Mouse (Mus musculus) neural tube, embryonic 11.5 days (tissue): Measurements from ENCODE around the gene Prr12. TPM values are rescaled to one million over a fixed set of nuclear protein-coding genes. Genes with fewer than 3 reads are reported as not detected.

Experiments used
- ATAC-seq: fragments of 200-750 bp; cut with Nextera tagmentation; 2 replicates; pipeline ENCODE4 v1.8.0; 2017; ENCODE audit warnings: moderate number of reproducible peaks, mild to moderate bottlenecking, moderate TSS enrichment, moderate library complexity; ENCODE audit not compliant: insufficient read depth, low FRiP score, low TSS enrichment
- DNase-seq: peaks from one replicate; pipeline ENCODE4 v3.0.0-alpha.2; 2015; ENCODE audit warnings: low spot score
- H3K27ac ChIP-seq: fragments of 300-500 bp; sonication (generic); 2 replicates; pipeline ENCODE4 v1.5.1; 2014; ENCODE audit warnings: low read depth, mild to moderate bottlenecking, low read length
- H3K27me3 ChIP-seq: fragments of 300-500 bp; sonication (generic); 2 replicates; pipeline ENCODE4 v1.6.1; 2014; ENCODE audit warnings: mild to moderate bottlenecking, low read length, mixed read lengths; ENCODE audit not compliant: control insufficient read depth, insufficient read depth
- H3K36me3 ChIP-seq: fragments of 300-500 bp; sonication (generic); 2 replicates; pipeline ENCODE4 v1.6.1; 2014; ENCODE audit warnings: mild to moderate bottlenecking, low read length, moderate library complexity, mixed read lengths; ENCODE audit not compliant: control insufficient read depth, insufficient read depth
- H3K4me1 ChIP-seq: fragments of 300-500 bp; sonication (generic); 2 replicates; pipeline ENCODE4 v1.6.1; 2014; ENCODE audit warnings: low read length, mixed read lengths; ENCODE audit not compliant: control insufficient read depth, insufficient read depth
- H3K4me2 ChIP-seq: fragments of 300-500 bp; sonication (generic); 2 replicates; pipeline ENCODE4 v1.6.1; 2014; ENCODE audit warnings: low read depth, mild to moderate bottlenecking, moderate library complexity
- H3K4me3 ChIP-seq: fragments of 300-500 bp; sonication (generic); 2 replicates; pipeline ENCODE4 v1.5.1; 2014; ENCODE audit warnings: low read depth, low read length
- H3K9ac ChIP-seq: fragments of 300-500 bp; sonication (generic); 2 replicates; pipeline ENCODE4 v1.6.1; 2014; ENCODE audit warnings: mild to moderate bottlenecking, low read length
- H3K9me3 ChIP-seq: fragments of 300-500 bp; sonication (generic); 2 replicates; pipeline ENCODE4 v1.6.1; 2016; ENCODE audit warnings: low read length; ENCODE audit not compliant: control insufficient read depth
- WGBS: fragments of 180-500 bp; shearing (Covaris S2); extraction: QIAGEN DNeasy Blood & Tissue Kit; methylation state at CpG from one replicate; pipeline ENCODE4 v1.1.7; 2014; 5-methylcytosine and 5-hydroxymethylcytosine counted together
- polyA plus RNA-seq: library from polyadenylated mRNA; unstranded; fragments of >200 nt; fragmentation: Nextera tagmentation; extraction: Ambion mirVana; gene quantifications from 2 replicates; pipeline ENCODE4 v1.2.1, GENCODE M21; 2014

Prr12 gene
- polyA plus RNA-seq, 1 experiment from 2014 or later: 13.2 TPM

DNA sequence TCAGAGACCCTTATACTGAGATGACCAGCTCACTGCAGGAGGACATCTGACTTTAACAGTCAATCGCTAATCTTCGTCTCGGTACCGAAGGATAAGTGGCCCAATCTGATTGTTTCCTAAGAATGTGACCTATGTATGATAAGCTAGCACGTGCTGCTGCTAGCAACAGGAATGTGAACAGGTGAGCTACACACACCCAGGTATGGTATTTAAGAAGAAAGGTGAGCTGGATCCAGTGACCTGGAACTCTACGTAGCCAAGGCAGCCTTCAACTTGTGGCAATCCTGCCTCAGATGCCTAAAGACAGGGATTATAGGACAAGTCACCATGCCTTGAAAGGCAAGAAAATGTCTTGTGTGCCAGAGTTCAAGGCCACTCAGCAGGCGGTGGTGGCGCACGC lies 14.3 kb downstream of the Prr12 start:
- WGBS: 95% methylated on average over 9 of the region's 9 CpGs
- no peak overlapping the region for H3K27ac ChIP-seq
- no peaks in the 10 kb centered on the region for H3K4me1 ChIP-seq
- no peak for DNase-seq
- no peaks in the 10 kb centered on the region for H3K27me3 ChIP-seq
- no peak overlapping the region for H3K9ac ChIP-seq
- H3K9me3 ChIP-seq: no peaks in the 10 kb centered on the region
- no peak overlapping the region for H3K4me2 ChIP-seq
- H3K36me3 ChIP-seq: peaks cover 51% of the 10 kb centered on the region
- no peak for ATAC-seq
- no peak overlapping the region for H3K4me3 ChIP-seq

GRCm38 (mm10) chr7:45037720-45038361 lies 14.8 kb downstream of the Prr12 start:
- no peaks in the 10 kb centered on the region for H3K4me1 ChIP-seq
- H3K4me2 ChIP-seq: no peak overlapping the region
- ATAC-seq: no peak
- DNase-seq: peak; percentile 52
- H3K27me3 ChIP-seq: no peaks in the 10 kb centered on the region
- 74% methylated on average over 7 of the region's 7 CpGs for WGBS
- no peak overlapping the region for H3K9ac ChIP-seq
- H3K4me3 ChIP-seq: no peak overlapping the region
- peaks cover 51% of the 10 kb centered on the region for H3K36me3 ChIP-seq
- H3K9me3 ChIP-seq: no peaks in the 10 kb centered on the region
- no peak overlapping the region for H3K27ac ChIP-seq

DNA sequence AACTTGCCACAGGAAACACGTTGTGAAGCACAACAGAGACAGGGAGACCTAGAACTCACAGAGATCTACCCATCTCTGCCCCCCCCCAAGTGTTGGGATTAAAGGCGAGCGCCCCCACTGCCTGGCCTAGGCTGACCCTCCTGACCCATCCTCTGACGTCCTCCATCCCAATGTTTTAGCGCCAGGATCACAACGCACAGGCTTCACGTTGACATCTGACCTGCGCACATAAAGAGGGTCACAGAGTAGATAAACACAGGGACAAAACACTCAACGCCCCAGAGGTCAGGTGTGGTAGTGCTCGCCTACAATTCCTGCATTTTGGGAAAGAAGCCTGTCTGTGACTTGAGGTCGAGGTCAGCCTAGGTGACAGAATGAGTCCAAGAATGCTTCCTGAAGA lies 16.0 kb downstream of the Prr12 start:
- peaks cover 52% of the 10 kb centered on the region for H3K36me3 ChIP-seq
- ATAC-seq (no peak), DNase-seq (no peak)
- no peak overlapping the region for H3K4me2 ChIP-seq
- no peaks in the 10 kb centered on the region for H3K4me1 ChIP-seq
- no peak overlapping the region for H3K27ac ChIP-seq
- no peaks in the 10 kb centered on the region for H3K9me3 ChIP-seq
- no peaks in the 10 kb centered on the region for H3K27me3 ChIP-seq
- H3K9ac ChIP-seq: no peak overlapping the region
- no peak overlapping the region for H3K4me3 ChIP-seq
- 87% methylated on average over 11 of the region's 11 CpGs for WGBS

DNA sequence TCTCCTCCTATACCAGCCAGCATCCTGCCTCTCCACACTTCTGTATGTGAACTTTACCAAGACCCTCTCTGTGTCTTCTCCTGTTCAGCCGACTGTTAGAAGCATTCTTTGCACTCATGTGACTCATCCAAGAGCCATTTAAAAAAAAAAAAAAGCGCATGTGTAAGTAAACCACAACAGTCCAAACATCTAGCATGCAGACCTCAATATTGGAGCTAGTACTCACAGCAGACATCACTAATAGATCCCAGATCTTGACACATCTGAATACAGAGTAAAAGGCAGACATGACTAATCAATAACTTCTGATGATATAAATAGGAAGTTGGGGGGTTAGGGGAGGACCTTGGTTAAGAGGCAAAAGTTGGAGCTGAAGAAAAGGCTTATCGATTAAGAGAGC lies 17.1 kb downstream of the Prr12 start:
- H3K27me3 ChIP-seq: no peaks in the 10 kb centered on the region
- no peaks in the 10 kb centered on the region for H3K9me3 ChIP-seq
- ATAC-seq (no peak), DNase-seq (no peak)
- 94% methylated on average over 3 of the region's 3 CpGs for WGBS
- no peak overlapping the region for H3K27ac ChIP-seq
- H3K36me3 ChIP-seq: peaks cover 53% of the 10 kb centered on the region
- no peaks in the 10 kb centered on the region for H3K4me1 ChIP-seq
- no peak overlapping the region for H3K9ac ChIP-seq
- H3K4me3 ChIP-seq: no peak overlapping the region
- no peak overlapping the region for H3K4me2 ChIP-seq

DNA sequence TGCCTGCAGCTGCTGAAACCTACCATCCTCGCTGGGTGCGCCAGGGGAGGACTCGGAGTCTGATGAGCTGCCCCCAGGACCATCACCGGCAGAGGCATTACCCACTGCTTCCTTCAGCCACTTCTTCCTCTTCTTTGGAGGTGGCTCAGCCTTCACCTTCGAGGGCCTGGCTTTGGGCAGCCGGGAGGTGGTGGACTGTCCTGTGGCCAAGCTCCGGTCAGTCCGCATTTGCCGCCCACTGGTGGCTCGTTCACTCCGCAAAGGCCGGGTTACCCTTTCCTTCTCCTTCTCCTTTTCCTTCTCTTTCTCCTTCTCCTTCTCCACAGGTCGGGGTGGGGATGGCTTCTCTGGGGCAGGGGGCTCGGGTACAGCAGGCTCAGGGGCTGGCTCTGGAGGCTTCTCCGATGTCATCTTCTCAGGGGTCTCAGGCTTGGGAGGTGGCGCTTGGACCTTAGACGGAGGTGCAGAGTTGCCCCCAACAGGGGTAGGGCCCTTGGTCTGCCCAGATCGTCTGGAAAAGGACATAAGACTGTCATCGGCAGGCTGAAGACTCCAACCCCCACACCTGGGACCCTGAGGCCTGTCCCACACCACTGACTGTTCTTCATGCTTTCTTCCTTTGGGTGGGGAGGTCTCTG lies 18.8 kb downstream of the Prr12 start:
- H3K36me3 ChIP-seq: peaks cover 52% of the 10 kb centered on the region
- no peaks in the 10 kb centered on the region for H3K4me1 ChIP-seq
- no peaks in the 10 kb centered on the region for H3K9me3 ChIP-seq
- no peak overlapping the region for H3K9ac ChIP-seq
- H3K4me3 ChIP-seq: no peak overlapping the region
- H3K27ac ChIP-seq: no peak overlapping the region
- no peak for ATAC-seq
- no peak overlapping the region for H3K4me2 ChIP-seq
- no peak for DNase-seq
- WGBS: 94% methylated on average over 19 of the region's 19 CpGs
- no peaks in the 10 kb centered on the region for H3K27me3 ChIP-seq

DNA sequence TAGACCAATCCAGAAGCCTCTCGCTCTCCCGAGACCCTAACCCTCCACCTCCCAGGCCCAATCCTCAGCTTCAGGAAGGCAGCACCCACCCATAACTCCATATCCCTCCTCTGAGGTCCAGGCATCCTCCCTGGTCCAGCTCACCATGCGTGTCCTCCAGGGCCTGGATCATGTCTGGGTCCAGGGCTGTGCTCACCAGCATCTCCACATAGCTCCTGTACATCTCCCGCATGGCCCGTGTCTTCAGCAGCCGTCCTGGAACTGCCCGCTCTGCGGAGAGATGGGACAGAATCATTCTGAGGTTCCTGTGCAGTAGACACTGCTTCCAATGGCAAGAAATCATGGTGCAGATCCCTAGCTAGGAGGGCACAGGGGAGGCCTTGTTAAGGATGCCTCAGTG lies 21.8 kb downstream of the Prr12 start:
- ATAC-seq: no peak
- Histone ChIP-seq H3K27me3 (no peaks in the 10 kb centered on the region), H3K4me3 (no peak overlapping the region), H3K9ac (no peak overlapping the region), H3K36me3 (peaks cover 56% of the 10 kb centered on the region), H3K4me2 (no peak overlapping the region), H3K27ac (no peak overlapping the region), H3K9me3 (no peaks in the 10 kb centered on the region), H3K4me1 (no peaks in the 10 kb centered on the region)
- no peak for DNase-seq
- 98% methylated on average over 8 of the region's 8 CpGs for WGBS

DNA sequence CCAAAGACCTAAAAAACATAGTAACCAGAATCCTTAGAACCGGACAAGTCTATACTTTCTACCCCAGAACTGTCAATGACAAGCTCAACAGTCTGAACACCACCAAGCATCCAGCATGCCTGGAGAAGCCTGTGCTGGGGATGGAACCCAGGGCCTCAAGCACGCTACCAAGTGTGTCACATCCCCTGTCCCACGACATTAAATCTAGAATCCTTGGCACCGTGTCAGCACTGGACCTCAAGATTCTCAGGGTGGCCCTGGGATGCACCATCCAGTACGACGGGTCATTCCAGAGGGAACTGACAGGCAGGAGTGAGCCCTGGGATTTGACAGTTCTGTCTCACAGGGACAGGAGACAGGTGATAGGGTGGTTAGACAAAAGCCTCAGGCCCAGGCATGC lies 22.7 kb downstream of the Prr12 start:
- no peak overlapping the region for H3K9ac ChIP-seq
- no peak for DNase-seq
- no peaks in the 10 kb centered on the region for H3K9me3 ChIP-seq
- WGBS: 95% methylated on average over 6 of the region's 6 CpGs
- no peaks in the 10 kb centered on the region for H3K27me3 ChIP-seq
- H3K27ac ChIP-seq: no peak overlapping the region
- H3K4me3 ChIP-seq: no peak overlapping the region
- peaks cover 52% of the 10 kb centered on the region for H3K36me3 ChIP-seq
- H3K4me2 ChIP-seq: no peak overlapping the region
- H3K4me1 ChIP-seq: no peaks in the 10 kb centered on the region
- ATAC-seq: no peak

DNA sequence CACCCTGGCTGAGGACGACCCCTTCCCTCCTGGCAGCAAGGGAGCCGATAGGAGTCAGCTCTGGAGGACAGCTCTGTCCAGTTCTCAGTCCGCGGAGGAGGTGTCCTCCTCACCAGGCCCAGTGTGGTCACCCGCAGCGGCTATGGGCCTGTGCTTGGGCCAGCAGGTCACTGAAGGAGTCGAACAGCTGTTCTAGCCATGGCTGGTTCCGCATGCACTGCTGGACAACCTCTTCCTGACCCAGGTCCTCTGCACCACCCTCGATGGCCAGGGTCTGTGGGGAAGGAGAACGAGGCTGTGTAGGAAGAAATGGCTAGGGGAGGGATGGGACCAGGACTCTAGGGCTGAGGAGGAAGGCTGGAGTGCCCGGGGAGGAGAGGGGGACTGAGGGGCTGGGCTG lies 24.3 kb downstream of the Prr12 start:
- Histone ChIP-seq H3K9me3 (no peaks in the 10 kb centered on the region), H3K4me3 (no peak overlapping the region), H3K36me3 (peaks cover 39% of the 10 kb centered on the region), H3K27me3 (no peaks in the 10 kb centered on the region), H3K9ac (no peak overlapping the region), H3K27ac (no peak overlapping the region), H3K4me2 (no peak overlapping the region), H3K4me1 (no peaks in the 10 kb centered on the region)
- WGBS: 94% methylated on average over 11 of the region's 11 CpGs
- ATAC-seq: no peak
- DNase-seq: no peak

GRCm38 (mm10) chr7:45027761-45028160 lies 24.9 kb downstream of the Prr12 start:
- 93% methylated on average over 9 of the region's 9 CpGs for WGBS
- ATAC-seq: no peak
- H3K9me3 ChIP-seq: no peaks in the 10 kb centered on the region
- DNase-seq: no peak
- no peak overlapping the region for H3K27ac ChIP-seq
- no peaks in the 10 kb centered on the region for H3K27me3 ChIP-seq
- no peaks in the 10 kb centered on the region for H3K4me1 ChIP-seq
- H3K4me2 ChIP-seq: no peak overlapping the region
- no peak overlapping the region for H3K9ac ChIP-seq
- no peak overlapping the region for H3K4me3 ChIP-seq
- peaks cover 36% of the 10 kb centered on the region for H3K36me3 ChIP-seq
